Mouse (Mus musculus) liver, adult 2 months (tissue): ENCODE results near the gene Bcl6b. TPM values are rescaled to one million over a fixed set of nuclear protein-coding genes. Genes with fewer than 3 reads are reported as not detected.

ENCODE experiments used
- DNase-seq: peaks from one replicate; pipeline ENCODE4 v3.0.0-alpha.2; 2011; ENCODE audit warnings: low read depth, low spot score; ENCODE audit errors: extremely low read depth
- H3K27ac ChIP-seq: fragments of 200-500 bp; replicated peaks from 2 replicates; pipeline ENCODE4 v1.5.1; 2012; ENCODE audit warnings: low read depth, mild to moderate bottlenecking, control low read depth, inconsistent platforms, low read length; ENCODE audit not compliant: insufficient read depth
- H3K27me3 ChIP-seq: fragments of 200-500 bp; 2 replicates; pipeline ENCODE4 v1.6.1; 2012; ENCODE audit warnings: mild to moderate bottlenecking, moderate library complexity, low read length, inconsistent platforms; ENCODE audit not compliant: control insufficient read depth, insufficient read depth
- H3K36me3 ChIP-seq: fragments of 200-500 bp; 2 replicates; pipeline ENCODE4 v1.6.1; 2012; ENCODE audit warnings: low read length, inconsistent platforms; ENCODE audit not compliant: control insufficient read depth, insufficient read depth
- H3K4me1 ChIP-seq: fragments of 200-500 bp; 2 replicates; pipeline ENCODE4 v1.6.1; 2011; ENCODE audit warnings: low read length; ENCODE audit not compliant: control insufficient read depth, insufficient read depth
- H3K4me3 ChIP-seq: fragments of 200-500 bp; 2 replicates; pipeline ENCODE4 v1.5.1; 2011; ENCODE audit warnings: low read depth, mild to moderate bottlenecking, control low read depth, low read length, moderate library complexity; ENCODE audit not compliant: insufficient read depth
- H3K79me2 ChIP-seq: fragments of 200-500 bp; 2 replicates; pipeline ENCODE4 v1.6.1; 2012; ENCODE audit warnings: inconsistent platforms, mild to moderate bottlenecking, low read length, moderate library complexity; ENCODE audit not compliant: control insufficient read depth, insufficient read depth
- H3K9ac ChIP-seq: fragments of 200-500 bp; 2 replicates; pipeline ENCODE4 v1.6.1; 2012; ENCODE audit warnings: low read depth, mild to moderate bottlenecking, control low read depth, inconsistent platforms, low read length
- CTCF ChIP-seq: fragments of 200-500 bp; IDR thresholded peaks from 2 replicates; pipeline ENCODE4 v1.5.1; 2011; ENCODE audit warnings: low read depth, low read length, control low read depth
- POLR2A ChIP-seq: fragments of 200-500 bp; IDR thresholded peaks from 2 replicates; pipeline ENCODE4 v1.6.1; 2011; ENCODE audit warnings: low read length, control low read depth; ENCODE audit not compliant: insufficient read depth; ENCODE audit errors: extremely low read depth
- WGBS: fragments of 180-500 bp; shearing (Covaris S2); methylation state at CpG from one replicate; pipeline ENCODE4 v1.1.7; 2018; 5-methylcytosine and 5-hydroxymethylcytosine counted together
- polyA plus RNA-seq: library from polyadenylated mRNA; depleted of rRNA; stranded (reverse); fragments of >200 nt; gene quantifications from 2 replicates; pipeline ENCODE4 v1.2.3, GENCODE M21; 2012
- total RNA-seq: library from RNA; depleted of rRNA; stranded (reverse); fragments of >200 nt; gene quantifications from 2 replicates; pipeline ENCODE4 v1.2.3, GENCODE M21; 2014

Bcl6b gene
- total and polyA plus RNA-seq, 2 experiments: 0.74 to 1.3 TPM

- Histone ChIP-seq H3K9ac (no peak overlapping the region), H3K27ac (no peak overlapping the region; the same call in 1 of the 2 replicates)
Observed at GRCm38 (mm10) chr11:70218039-70218438, 11.6 kb downstream of the Bcl6b start.

GRCm38 (mm10) chr11:70216103-70216502 is 13.5 kb downstream of the Bcl6b start:
- Histone ChIP-seq H3K27ac (no peak overlapping the region), H3K36me3 (no peaks in the 10 kb centered on the region), H3K9ac (no peak overlapping the region), H3K4me3 (no peak overlapping the region), H3K79me2 (no peaks in the 10 kb centered on the region), H3K4me1 (peaks cover 15% of the 10 kb centered on the region), H3K27me3 (no peaks in the 10 kb centered on the region)
- TF ChIP-seq CTCF (no peak), POLR2A (no peak)
- 94% methylated on average over 3 of the region's 3 CpGs for WGBS
- DNase-seq: no peak

More at GRCm38 (mm10) chr11:70218039-70218438, 11.6 kb downstream of the Bcl6b start:
- Histone ChIP-seq H3K27me3 (no peaks in the 10 kb centered on the region), H3K79me2 (no peaks in the 10 kb centered on the region), H3K4me1 (peaks cover 6% of the 10 kb centered on the region), H3K4me3 (no peak overlapping the region), H3K36me3 (no peaks in the 10 kb centered on the region)
- TF ChIP-seq CTCF: no peak
- TF ChIP-seq POLR2A: no peak
- DNase-seq: peak; percentile 74
- WGBS: 55% methylated on average over 4 of the region's 4 CpGs

GRCm38 (mm10) chr11:70215301-70215700 is 14.3 kb downstream of the Bcl6b start:
- no peak overlapping the region for H3K4me3 ChIP-seq
- TF ChIP-seq POLR2A: no peak
- no peak for TF ChIP-seq CTCF
- H3K36me3 ChIP-seq: no peaks in the 10 kb centered on the region
- H3K27me3 ChIP-seq: no peaks in the 10 kb centered on the region
- 70% methylated on average over 22 of the region's 22 CpGs for WGBS
- H3K4me1 ChIP-seq: peaks cover 15% of the 10 kb centered on the region
- H3K79me2 ChIP-seq: no peaks in the 10 kb centered on the region
- no peak for DNase-seq
- no peak overlapping the region for H3K9ac ChIP-seq
- no peak overlapping the region for H3K27ac ChIP-seq

GRCm38 (mm10) chr11:70214856-70215209 is 14.8 kb downstream of the Bcl6b start:
- H3K79me2 ChIP-seq: no peaks in the 10 kb centered on the region
- TF ChIP-seq CTCF (no peak), POLR2A (no peak)
- no peaks in the 10 kb centered on the region for H3K36me3 ChIP-seq
- WGBS: 46% methylated on average over 18 of the region's 18 CpGs
- DNase-seq: no peak
- H3K9ac ChIP-seq: no peak overlapping the region
- no peak overlapping the region for H3K4me3 ChIP-seq
- H3K27me3 ChIP-seq: no peaks in the 10 kb centered on the region
- H3K27ac ChIP-seq: no peak overlapping the region
- H3K4me1 ChIP-seq: peaks cover 15% of the 10 kb centered on the region

- TF ChIP-seq POLR2A: no peak
- no peak for TF ChIP-seq CTCF
- Histone ChIP-seq H3K4me3 (peak overlapping the region; percentile 55), H3K27me3 (no peaks in the 10 kb centered on the region), H3K36me3 (no peaks in the 10 kb centered on the region), H3K4me1 (peaks cover 15% of the 10 kb centered on the region), H3K9ac (peak overlapping the region; percentile 65), H3K79me2 (no peaks in the 10 kb centered on the region), H3K27ac (peak overlapping the region; percentile 17; the same call in 1 of the 2 replicates)
- peak; percentile 50 for DNase-seq
- WGBS: 2% methylated on average over 46 of the region's 46 CpGs
Observed at GRCm38 (mm10) chr11:70214191-70214855, 15.3 kb downstream of the Bcl6b start.

- DNase-seq: peak; percentile 37
- Histone ChIP-seq H3K27me3 (no peaks in the 10 kb centered on the region), H3K27ac (peak overlapping the region; percentile 42), H3K36me3 (no peaks in the 10 kb centered on the region), H3K9ac (peak overlapping the region; percentile 65), H3K4me1 (peaks cover 15% of the 10 kb centered on the region), H3K79me2 (no peaks in the 10 kb centered on the region), H3K4me3 (peak overlapping the region; percentile 55; the same call in 1 of the 2 replicates)
- TF ChIP-seq POLR2A: no peak
- 7% methylated on average over 26 of the region's 26 CpGs for WGBS
Observed at GRCm38 (mm10) chr11:70213736-70214135, 15.9 kb downstream of the Bcl6b start.
